Mouse (Mus musculus): ENCODE measurements around the gene Cdh15. TPM values are rescaled to one million over a fixed set of nuclear protein-coding genes. Genes with fewer than 3 reads are reported as not detected.
A peak's percentile ranks its signal among the peaks of the same experiment; 100 is the strongest.

Cdh15 gene
- polyA plus RNA-seq, 1 experiment from 2014 or later, result 7.6 TPM

GRCm38 (mm10) chr8:122859843-122860242, 12.1 kb downstream of the Cdh15 start:
- Histone ChIP-seq H3K4me2 (ENCODE audit: low read depth, severe bottlenecking) (no peak overlapping the region), H3K4me3 (ENCODE audit: low read depth, low read length) (no peak overlapping the region), H3K27ac (replicated peaks; ENCODE audit: low read depth, low read length) (no peak overlapping the region), H3K9ac (ENCODE audit: low read length) (no peak overlapping the region), H3K36me3 (ENCODE audit: control insufficient read depth, insufficient read depth, low read length) (no peaks in the 10 kb centered on the region), H3K9me3 (ENCODE audit: control insufficient read depth, low read length) (peaks cover 3% of the 10 kb centered on the region; the same call in 1 of the 2 replicates), H3K4me1 (ENCODE audit: control insufficient read depth, insufficient read depth, low read length) (no peaks in the 10 kb centered on the region), H3K27me3 (ENCODE audit: control insufficient read depth, insufficient read depth, low read length) (no peaks in the 10 kb centered on the region)
- DNase-seq (ENCODE audit: low spot score), result no peak
- ATAC-seq (ENCODE audit: insufficient number of reproducible peaks, low FRiP score, low TSS enrichment, low read depth), result no peak
- 60% methylated on average over 13 of the region's 13 CpGs for WGBS

- Histone ChIP-seq H3K27me3 (ENCODE audit: control insufficient read depth, insufficient read depth, low read length) (no peaks in the 10 kb centered on the region), H3K4me2 (ENCODE audit: low read depth, severe bottlenecking) (peak overlapping the region; percentile 39), H3K27ac (replicated peaks; ENCODE audit: low read depth, low read length) (no peak overlapping the region), H3K9me3 (ENCODE audit: control insufficient read depth, low read length) (peaks cover 7% of the 10 kb centered on the region; the same call in 1 of the 2 replicates), H3K36me3 (ENCODE audit: control insufficient read depth, insufficient read depth, low read length) (no peaks in the 10 kb centered on the region), H3K9ac (ENCODE audit: low read length) (peak overlapping the region; percentile 17; the same call in 1 of the 2 replicates), H3K4me3 (ENCODE audit: low read depth, low read length) (peak overlapping the region; percentile 20), H3K4me1 (ENCODE audit: control insufficient read depth, insufficient read depth, low read length) (no peaks in the 10 kb centered on the region)
- 53% methylated on average over 26 of the region's 26 CpGs for WGBS
- no peak for DNase-seq (ENCODE audit: low spot score)
- ATAC-seq (ENCODE audit: insufficient number of reproducible peaks, low FRiP score, low TSS enrichment, low read depth), result no peak
Observed at GRCm38 (mm10) chr8:122864719-122865129, 17.0 kb downstream of the Cdh15 start.

- Histone ChIP-seq H3K4me2 (ENCODE audit: low read depth, severe bottlenecking) (peak overlapping the region; percentile 39), H3K9ac (ENCODE audit: low read length) (no peak overlapping the region), H3K4me3 (ENCODE audit: low read depth, low read length) (no peak overlapping the region; the same call in 1 of the 2 replicates), H3K27ac (replicated peaks; ENCODE audit: low read depth, low read length) (no peak overlapping the region), H3K27me3 (ENCODE audit: control insufficient read depth, insufficient read depth, low read length) (no peaks in the 10 kb centered on the region), H3K36me3 (ENCODE audit: control insufficient read depth, insufficient read depth, low read length) (no peaks in the 10 kb centered on the region), H3K9me3 (ENCODE audit: control insufficient read depth, low read length) (peaks cover 7% of the 10 kb centered on the region; the same call in 1 of the 2 replicates), H3K4me1 (ENCODE audit: control insufficient read depth, insufficient read depth, low read length) (peaks cover 4% of the 10 kb centered on the region; the same call in 1 of the 2 replicates)
- no peak for DNase-seq (ENCODE audit: low spot score)
- no peak for ATAC-seq (ENCODE audit: insufficient number of reproducible peaks, low FRiP score, low TSS enrichment, low read depth)
- 54% methylated on average over 10 of the region's 10 CpGs for WGBS
Observed at GRCm38 (mm10) chr8:122865441-122865840, 17.7 kb downstream of the Cdh15 start.

- Histone ChIP-seq H3K27me3 (ENCODE audit: control insufficient read depth, insufficient read depth, low read length) (no peaks in the 10 kb centered on the region), H3K36me3 (ENCODE audit: control insufficient read depth, insufficient read depth, low read length) (no peaks in the 10 kb centered on the region), H3K9ac (ENCODE audit: low read length) (no peak overlapping the region), H3K9me3 (ENCODE audit: control insufficient read depth, low read length) (peaks cover 7% of the 10 kb centered on the region; the same call in 1 of the 2 replicates), H3K4me1 (ENCODE audit: control insufficient read depth, insufficient read depth, low read length) (peaks cover 7% of the 10 kb centered on the region; the same call in 1 of the 2 replicates), H3K4me2 (ENCODE audit: low read depth, severe bottlenecking) (no peak overlapping the region), H3K27ac (replicated peaks; ENCODE audit: low read depth, low read length) (no peak overlapping the region), H3K4me3 (ENCODE audit: low read depth, low read length) (no peak overlapping the region)
- no peak for DNase-seq (ENCODE audit: low spot score)
- ATAC-seq (ENCODE audit: insufficient number of reproducible peaks, low FRiP score, low TSS enrichment, low read depth), result no peak
- WGBS, result 82% methylated on average over 8 of the region's 8 CpGs
Observed at GRCm38 (mm10) chr8:122866231-122866630, 18.5 kb downstream of the Cdh15 start.

- ATAC-seq (ENCODE audit: insufficient number of reproducible peaks, low FRiP score, low TSS enrichment, low read depth), result no peak
- Histone ChIP-seq H3K9me3 (ENCODE audit: control insufficient read depth, low read length) (peaks cover 7% of the 10 kb centered on the region; the same call in 1 of the 2 replicates), H3K27me3 (ENCODE audit: control insufficient read depth, insufficient read depth, low read length) (no peaks in the 10 kb centered on the region), H3K9ac (ENCODE audit: low read length) (no peak overlapping the region), H3K4me3 (ENCODE audit: low read depth, low read length) (no peak overlapping the region), H3K27ac (replicated peaks; ENCODE audit: low read depth, low read length) (no peak overlapping the region), H3K4me2 (ENCODE audit: low read depth, severe bottlenecking) (no peak overlapping the region), H3K36me3 (ENCODE audit: control insufficient read depth, insufficient read depth, low read length) (no peaks in the 10 kb centered on the region), H3K4me1 (ENCODE audit: control insufficient read depth, insufficient read depth, low read length) (peaks cover 7% of the 10 kb centered on the region; the same call in 1 of the 2 replicates)
- 88% methylated on average over 6 of the region's 6 CpGs for WGBS
- no peak for DNase-seq (ENCODE audit: low spot score)
Observed at GRCm38 (mm10) chr8:122867982-122868381, 20.2 kb downstream of the Cdh15 start.

DNA sequence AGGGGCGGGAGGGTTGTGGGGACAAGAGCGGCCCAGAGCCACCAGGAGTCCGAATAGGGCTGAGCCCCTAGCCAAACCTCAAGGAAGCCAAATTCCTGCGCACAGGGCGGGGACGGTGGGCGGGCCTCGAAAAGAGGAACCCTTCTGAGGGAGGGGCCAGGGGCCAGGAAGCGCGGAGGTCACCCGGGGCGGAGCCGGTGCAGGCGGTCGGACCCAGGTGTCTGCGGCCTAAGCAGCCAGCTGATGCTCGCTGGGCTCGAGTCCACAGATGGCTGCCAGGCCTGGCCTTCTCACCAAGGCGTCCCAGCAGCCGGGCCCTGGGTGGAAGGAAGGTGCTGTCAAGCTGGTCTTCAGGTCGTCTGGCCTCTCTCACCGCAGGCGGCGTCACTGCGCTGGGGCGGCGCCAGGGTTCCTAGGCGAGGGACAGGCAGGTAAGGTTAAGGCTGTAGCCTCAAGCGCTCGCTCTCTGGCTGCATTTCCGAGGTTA, 22.7 kb downstream of the Cdh15 start:
- peak; percentile 61 for DNase-seq (ENCODE audit: low spot score)

DNA sequence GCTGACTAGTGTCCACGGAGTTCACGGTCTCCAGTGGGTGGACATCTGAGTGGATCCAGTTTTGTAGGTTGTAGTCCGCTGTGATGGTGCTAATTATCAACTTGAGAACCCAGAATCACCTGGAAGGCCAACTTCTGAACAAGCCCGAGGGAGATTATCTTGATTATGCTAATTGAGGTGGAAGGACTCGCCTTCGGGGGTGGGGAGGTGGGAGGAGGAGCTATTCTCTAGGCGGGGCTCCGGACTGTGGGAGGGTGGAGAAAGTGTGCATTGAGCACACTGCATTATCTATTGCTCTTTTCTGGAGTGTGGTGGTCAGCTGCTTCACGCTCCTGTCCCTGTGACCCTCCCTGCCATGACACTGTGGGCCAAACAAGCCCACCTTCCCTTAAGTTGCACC, 23.9 kb downstream of the Cdh15 start:
- no peak for DNase-seq (ENCODE audit: low spot score)
- Histone ChIP-seq H3K4me2 (ENCODE audit: low read depth, severe bottlenecking) (no peak overlapping the region), H3K4me3 (ENCODE audit: low read depth, low read length) (no peak overlapping the region), H3K4me1 (ENCODE audit: control insufficient read depth, insufficient read depth, low read length) (peaks cover 16% of the 10 kb centered on the region), H3K9me3 (ENCODE audit: control insufficient read depth, low read length) (no peaks in the 10 kb centered on the region), H3K27ac (replicated peaks; ENCODE audit: low read depth, low read length) (no peak overlapping the region), H3K36me3 (ENCODE audit: control insufficient read depth, insufficient read depth, low read length) (no peaks in the 10 kb centered on the region), H3K27me3 (ENCODE audit: control insufficient read depth, insufficient read depth, low read length) (no peaks in the 10 kb centered on the region), H3K9ac (ENCODE audit: low read length) (no peak overlapping the region)
- 76% methylated on average over 9 of the region's 9 CpGs for whole genome bisulfite sequencing
- ATAC-seq (ENCODE audit: insufficient number of reproducible peaks, low FRiP score, low TSS enrichment, low read depth), result no peak

More for the DNA sequence above, 22.7 kb downstream of the Cdh15 start:
- Histone ChIP-seq H3K27me3 (ENCODE audit: control insufficient read depth, insufficient read depth, low read length) (no peaks in the 10 kb centered on the region), H3K36me3 (ENCODE audit: control insufficient read depth, insufficient read depth, low read length) (no peaks in the 10 kb centered on the region), H3K4me3 (ENCODE audit: low read depth, low read length) (peak overlapping the region; percentile 15; the same call in 1 of the 2 replicates), H3K27ac (replicated peaks; ENCODE audit: low read depth, low read length) (no peak overlapping the region), H3K9ac (ENCODE audit: low read length) (no peak overlapping the region), H3K4me1 (ENCODE audit: control insufficient read depth, insufficient read depth, low read length) (peaks cover 13% of the 10 kb centered on the region), H3K9me3 (ENCODE audit: control insufficient read depth, low read length) (peaks cover 1% of the 10 kb centered on the region; the same call in 1 of the 2 replicates), H3K4me2 (ENCODE audit: low read depth, severe bottlenecking) (peak overlapping the region; percentile 36)
- WGBS, result 17% methylated on average over 31 of the region's 31 CpGs
- no peak for ATAC-seq (ENCODE audit: insufficient number of reproducible peaks, low FRiP score, low TSS enrichment, low read depth)

DNA sequence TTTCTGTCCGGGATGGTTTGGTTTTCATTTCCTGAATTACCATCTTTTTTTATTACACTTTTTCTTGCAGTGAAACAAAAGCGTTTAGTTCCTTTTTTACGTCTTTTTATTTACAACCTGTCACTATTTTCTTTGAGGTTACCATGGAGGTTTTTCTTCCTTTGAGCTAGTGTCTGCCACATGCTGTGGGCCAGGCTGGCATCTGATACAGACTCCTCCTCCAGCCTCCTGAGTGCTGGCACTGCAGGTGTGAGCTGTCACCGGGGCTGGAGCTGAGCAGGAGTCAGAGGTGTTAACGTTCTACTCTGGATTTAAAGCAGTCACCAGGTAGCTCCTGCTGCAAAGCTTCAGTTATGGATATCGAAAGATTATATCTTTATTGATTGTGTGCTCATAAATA, 25.4 kb downstream of the Cdh15 start:
- ATAC-seq (ENCODE audit: insufficient number of reproducible peaks, low FRiP score, low TSS enrichment, low read depth) (no peak), DNase-seq (ENCODE audit: low spot score) (no peak)
- no peaks in the 10 kb centered on the region for H3K36me3 ChIP-seq (ENCODE audit: control insufficient read depth, insufficient read depth, low read length)
- H3K4me2 ChIP-seq (ENCODE audit: low read depth, severe bottlenecking), result no peak overlapping the region
- no peak overlapping the region for H3K27ac ChIP-seq (replicated peaks; ENCODE audit: low read depth, low read length)
- peaks cover 16% of the 10 kb centered on the region for H3K4me1 ChIP-seq (ENCODE audit: control insufficient read depth, insufficient read depth, low read length)
- no peaks in the 10 kb centered on the region for H3K9me3 ChIP-seq (ENCODE audit: control insufficient read depth, low read length)
- H3K4me3 ChIP-seq (ENCODE audit: low read depth, low read length), result no peak overlapping the region
- H3K27me3 ChIP-seq (ENCODE audit: control insufficient read depth, insufficient read depth, low read length), result no peaks in the 10 kb centered on the region
- 29% methylated on average over 6 of the region's 6 CpGs for WGBS
- no peak overlapping the region for H3K9ac ChIP-seq (ENCODE audit: low read length)

DNA sequence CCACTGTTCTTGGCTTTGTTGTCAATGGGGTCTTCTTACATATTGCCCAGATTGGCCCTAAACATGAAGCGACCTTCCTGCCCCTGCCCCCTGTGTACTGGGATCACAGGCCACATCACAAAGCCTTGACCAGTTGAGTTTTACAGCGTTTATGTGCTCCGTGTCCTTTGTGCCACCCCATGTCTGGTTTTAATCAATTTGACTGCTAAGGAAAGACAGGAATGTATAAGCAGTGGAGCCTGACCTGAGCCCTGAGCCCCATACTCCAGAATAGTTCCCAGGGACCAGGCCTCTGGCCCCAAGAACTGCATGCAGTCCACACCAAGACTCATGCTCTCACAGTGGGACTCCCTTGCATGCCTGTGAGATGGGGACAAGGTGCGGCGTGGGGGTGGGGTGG, 27.4 kb downstream of the Cdh15 start:
- Histone ChIP-seq H3K27me3 (ENCODE audit: control insufficient read depth, insufficient read depth, low read length) (no peaks in the 10 kb centered on the region), H3K27ac (replicated peaks; ENCODE audit: low read depth, low read length) (no peak overlapping the region), H3K9me3 (ENCODE audit: control insufficient read depth, low read length) (no peaks in the 10 kb centered on the region), H3K9ac (ENCODE audit: low read length) (no peak overlapping the region; the same call in 1 of the 2 replicates), H3K36me3 (ENCODE audit: control insufficient read depth, insufficient read depth, low read length) (no peaks in the 10 kb centered on the region), H3K4me2 (ENCODE audit: low read depth, severe bottlenecking) (no peak overlapping the region), H3K4me3 (ENCODE audit: low read depth, low read length) (no peak overlapping the region), H3K4me1 (ENCODE audit: control insufficient read depth, insufficient read depth, low read length) (peaks cover 14% of the 10 kb centered on the region)
- 0 out of 2 replicates have a peak, but pooled peaks have one; percentile 31 for ATAC-seq (ENCODE audit: insufficient number of reproducible peaks, low FRiP score, low TSS enrichment, low read depth)
- 39% methylated on average over 5 of the region's 5 CpGs for WGBS
- peak; percentile 47 for DNase-seq (ENCODE audit: low spot score)

Measured in limb, embryonic 11.5 days (tissue).